Mouse (Mus musculus) v-Abl transformed pro-B cells (cell line): Measurements from ENCODE around the gene Atad3a.
"Not testable (repeated sequence)": the region's sequence is repeated elsewhere in the genome, so short reads cannot be mapped to it uniquely, and the experiment has no call there.

Source experiments
- in situ Hi-C, 2 experiments: fragments of 400-800 bp; cut with MboI; formaldehyde crosslinking; loops; one replicate each; pipeline ENCODE4 v1.15.1; 2025; ENCODE audit not compliant: unreplicated experiment in 2 of 2

Gene Atad3a

GRCm38 (mm10) chr4:155760613-155761355 is at the start of gene Atad3a:
Gene Atad3a, minus strand, starts transcription at chr4:155761093.
- in situ Hi-C loops = no loop called here

- in situ Hi-C loops = loop anchor here in 1 of 2 experiments (25.0 kb wide), 1 partner anchor 721 kb away; the partner anchor contains the start of genes Morn1 and Rer1
These were observed 46.9 kb upstream of the Atad3a start for GRCm38 (mm10) chr4:155807841-155808240.

GRCm38 (mm10) chr4:155803340-155804041 is 42.6 kb upstream of the Atad3a start:
- in situ Hi-C loops = loop anchor here in 1 of 2 experiments (25.0 kb wide), 1 partner anchor 716 kb away; the partner anchor contains the start of genes Morn1 and Rer1

GRCm38 (mm10) chr4:155802741-155803339 is 41.9 kb upstream of the Atad3a start, which contains the start of gene Mrpl20:
Gene Mrpl20, plus strand, starts transcription at chr4:155802878.
- in situ Hi-C loops = loop anchor here in 1 of 2 experiments (25.0 kb wide), 1 partner anchor 716 kb away; the partner anchor contains the start of genes Morn1 and Rer1

GRCm38 (mm10) chr4:155802075-155802474 is 41.2 kb upstream of the Atad3a start:
- in situ Hi-C loops = loop anchor here in 1 of 2 experiments (25.0 kb wide), 1 partner anchor 715 kb away; the partner anchor contains the start of genes Morn1 and Rer1

GRCm38 (mm10) chr4:155793730-155794129 is 32.8 kb upstream of the Atad3a start:
- in situ Hi-C loops = no loop called here

- in situ Hi-C loops = no loop called here
These were observed 30.5 kb upstream of the Atad3a start for GRCm38 (mm10) chr4:155791240-155791933.

- in situ Hi-C loops = no loop called here
These were observed 29.8 kb upstream of the Atad3a start for GRCm38 (mm10) chr4:155790650-155791161.

GRCm38 (mm10) chr4:155790021-155790489 is 29.2 kb upstream of the Atad3a start, which contains the start of gene Ankrd65:
Gene Ankrd65, plus strand, starts transcription at chr4:155790439.
- in situ Hi-C loops = no loop called here

GRCm38 (mm10) chr4:155788833-155789232 is 27.9 kb upstream of the Atad3a start:
- in situ Hi-C loops = not testable (repeated sequence)

- in situ Hi-C loops = no loop called here
These were observed 27.4 kb upstream of the Atad3a start for GRCm38 (mm10) chr4:155788300-155788699.

GRCm38 (mm10) chr4:155785819-155786218 is 24.9 kb upstream of the Atad3a start, which contains the start of gene Tmem88b:
Gene Tmem88b, minus strand, starts transcription at chr4:155785874.
- in situ Hi-C loops = no loop called here

- in situ Hi-C loops = no loop called here
These were observed 24.4 kb upstream of the Atad3a start for GRCm38 (mm10) chr4:155785246-155785645.

GRCm38 (mm10) chr4:155784081-155784701 is 23.3 kb upstream of the Atad3a start:
- in situ Hi-C loops = no loop called here

GRCm38 (mm10) chr4:155783486-155784080 is 22.7 kb upstream of the Atad3a start:
- in situ Hi-C loops = no loop called here

- in situ Hi-C loops = no loop called here
These were observed 20.0 kb upstream of the Atad3a start for GRCm38 (mm10) chr4:155780895-155781294.

- in situ Hi-C loops = loop anchor here (10.0 kb wide), 2 partner anchors 135 to 455 kb away; partner anchors contain the start of gene Gm10563 (in 1 of the 2)
These were observed 18.6 kb upstream of the Atad3a start for GRCm38 (mm10) chr4:155779498-155779897.

GRCm38 (mm10) chr4:155777816-155778215 is 16.9 kb upstream of the Atad3a start:
- in situ Hi-C loops = loop anchor here (10.0 kb wide), 2 partner anchors 133 to 453 kb away; partner anchors contain the start of gene Gm10563 (in 1 of the 2)
